Comparison of ENCODE assay signal across 13 mouse cellular contexts in genomic region chr6:17562472-17563088, GRCm38 (mm10).
DNase-seq lines count a peak whose midpoint lies in the region; ATAC-seq and TF ChIP-seq lines count a peak whose summit lies in the region.
"Had no signal": no experiment of that assay in that cellular context is flagged by ENCODE, and none has a peak within 500 bp of the region (broad histone marks: within the 10 kb centered on the region; RNA-seq: fewer than 3 reads in every experiment).

No protein-coding gene starts in this region.

- H3K27ac ChIP-seq in hindbrain, embryonic 14.5 days: no peak overlapping the region
- no peak overlapping the region for H3K27ac ChIP-seq in midbrain, postnatal 0 days (ENCODE audit: low read depth, low read length)
- no peak overlapping the region for H3K27ac ChIP-seq in thymus, adult 2 months (ENCODE audit: control insufficient read depth, insufficient read depth, low read length)

- H3K36me3 ChIP-seq in hindbrain, embryonic 14.5 days (replicated peaks; ENCODE audit: control insufficient read depth, insufficient read depth): no peaks in the 10 kb centered on the region
- no peaks in the 10 kb centered on the region for H3K36me3 ChIP-seq in midbrain, postnatal 0 days (ENCODE audit: insufficient read depth, low read length)
- H3K36me3 ChIP-seq in thymus, adult 2 months (ENCODE audit: control insufficient read depth, insufficient read depth, low read length): no peaks in the 10 kb centered on the region

- intact Hi-C loops in left cerebral cortex, postnatal 4 days (cut with DNase I): no loop called here

- no peaks in the 10 kb centered on the region for H3K9me3 ChIP-seq in hindbrain, embryonic 14.5 days (ENCODE audit: control insufficient read depth, low read length)
- no peaks in the 10 kb centered on the region for H3K9me3 ChIP-seq in midbrain, postnatal 0 days (ENCODE audit: low read length)

- 0 out of 2 replicates have a peak, but pooled peaks cover 5% of the 10 kb centered on the region for H3K4me1 ChIP-seq in hindbrain, embryonic 14.5 days (replicated peaks; ENCODE audit: control insufficient read depth, insufficient read depth, low read length)
- H3K4me1 ChIP-seq in midbrain, postnatal 0 days (ENCODE audit: insufficient read depth, low read length): no peaks in the 10 kb centered on the region
- H3K4me1 ChIP-seq in thymus, adult 2 months (replicated peaks; ENCODE audit: control insufficient read depth, insufficient read depth, low read length): no peaks in the 10 kb centered on the region

- no peak overlapping the region for H3K4me3 ChIP-seq in hindbrain, embryonic 14.5 days (replicated peaks; ENCODE audit: low read length)
- H3K4me3 ChIP-seq in midbrain, postnatal 0 days (ENCODE audit: low read depth, low read length): no peak overlapping the region
- H3K4me3 ChIP-seq in thymus, adult 2 months (ENCODE audit: control insufficient read depth, insufficient read depth, low read length): no peak overlapping the region

- peak; percentile 4 for DNase-seq in left cerebral cortex, postnatal 4 days
- no peak for DNase-seq in left cerebral cortex, adult 18-20 months (ENCODE audit: low spot score in 2 of 2)
- DNase-seq in embryo, embryonic 10.5 days (ENCODE audit: low spot score): peak; percentile 67
- no peak for DNase-seq in hindbrain, embryonic 14.5 days (ENCODE audit: low spot score)
- DNase-seq in midbrain, postnatal 0 days (ENCODE audit: low spot score): peak; percentile 40
- no peak for DNase-seq in spleen, adult 18-20 months
- DNase-seq in adrenal gland, adult 8-10 months: no peak
- no peak for DNase-seq in thymus, adult 2 months
- DNase-seq: cerebellum, adult 9-11 months; kidney, adult 11 months; right cerebral cortex, adult 18-20 months; thymus, postnatal 14 days had no signal

- TF ChIP-seq POLR2A in thymus, adult 2 months (IDR thresholded peaks at IDR 0.05; ENCODE audit: control insufficient read depth, extremely low read depth, insufficient read depth, low read length, poor library complexity): no peak

- H3K27me3 ChIP-seq in hindbrain, embryonic 14.5 days (ENCODE audit: control insufficient read depth, insufficient read depth, low read length): 0 out of 2 replicates have a peak, but pooled peaks cover 5% of the 10 kb centered on the region
- H3K27me3 ChIP-seq in midbrain, postnatal 0 days (ENCODE audit: insufficient read depth, low read length): no peaks in the 10 kb centered on the region
- H3K27me3 ChIP-seq in thymus, adult 2 months (ENCODE audit: control insufficient read depth, insufficient read depth, low read length): no peaks in the 10 kb centered on the region

- 0 out of 2 replicates have a peak overlapping the region, but pooled peaks have one; percentile 21 for H3K4me2 ChIP-seq in hindbrain, embryonic 14.5 days (replicated peaks)
- no peak overlapping the region; the same call in 1 of the 2 replicates for H3K4me2 ChIP-seq in midbrain, postnatal 0 days (ENCODE audit: low read depth, low read length, poor library complexity, severe bottlenecking)

- no peak; the same call in 1 of the 2 replicates for ATAC-seq in hindbrain, embryonic 14.5 days (ENCODE audit: low FRiP score)
- ATAC-seq in midbrain, postnatal 0 days (ENCODE audit: low FRiP score): no peak
- ATAC-seq: CD4-positive, CD25-positive, alpha-beta regulatory T cell, adult 4 months had no signal

- H3K9ac ChIP-seq in hindbrain, embryonic 14.5 days: no peak overlapping the region
- H3K9ac ChIP-seq in midbrain, postnatal 0 days (replicated peaks; ENCODE audit: low read length, poor library complexity, severe bottlenecking): no peak overlapping the region

- 8% methylated on average over 10 of the region's 10 CpGs for WGBS in hindbrain, embryonic 14.5 days
- 11% methylated on average over 10 of the region's 10 CpGs for WGBS in midbrain, postnatal 0 days
- WGBS in thymus, adult 2 months: 86% methylated on average over 10 of the region's 10 CpGs

- TF ChIP-seq CTCF in midbrain, postnatal 0 days (IDR thresholded peaks at IDR 0.05): no peak
- TF ChIP-seq CTCF in thymus, adult 2 months (IDR thresholded peaks at IDR 0.05; ENCODE audit: borderline replicate concordance, control insufficient read depth, extremely low read depth, insufficient read depth, low read length, poor library complexity): no peak

Comparison
In these comparisons a context has a peak if more than half of its experiments do, and no peak if none do; other contexts are left out.
1. DNase-seq: peak in left cerebral cortex, postnatal 4 days (single experiment), embryo, embryonic 10.5 days (single experiment) and midbrain, postnatal 0 days (single experiment); none in left cerebral cortex, adult 18-20 months (0 of 2), hindbrain, embryonic 14.5 days (single experiment), spleen, adult 18-20 months (0 of 2), adrenal gland, adult 8-10 months (single experiment) and thymus, adult 2 months (single experiment).